Mouse (Mus musculus) kidney, postnatal 36 days (tissue): ENCODE results near the gene Plcd1.

Experiments
- DNase-seq, 2 experiments: peaks; one replicate each; pipeline ENCODE4 v3.0.0; 2021 to 2022; ENCODE audit warnings: mixed read lengths in 2 of 2

Gene Plcd1

GRCm38 (mm10) chr9:119090462-119090861 lies 2.8 kb downstream of the Plcd1 start:
- no peak for DNase-seq

GRCm38 (mm10) chr9:119089437-119089836 lies 3.9 kb downstream of the Plcd1 start:
- DNase-seq = no peak

GRCm38 (mm10) chr9:119088148-119088801 lies 5.0 kb downstream of the Plcd1 start:
- peak; percentile 94 to 95 for DNase-seq

GRCm38 (mm10) chr9:119087309-119087708 lies 6.0 kb downstream of the Plcd1 start:
- DNase-seq = no peak

- no peak for DNase-seq
Observed at GRCm38 (mm10) chr9:119086451-119086850, 6.9 kb downstream of the Plcd1 start.

- no peak for DNase-seq
Observed at GRCm38 (mm10) chr9:119083966-119084365, 9.3 kb downstream of the Plcd1 start.

- DNase-seq = no peak
Observed at GRCm38 (mm10) chr9:119082656-119083430, 10.5 kb downstream of the Plcd1 start.

GRCm38 (mm10) chr9:119082039-119082438 lies 11.3 kb downstream of the Plcd1 start:
- no peak for DNase-seq

GRCm38 (mm10) chr9:119080040-119080675 lies 13.1 kb downstream of the Plcd1 start:
- DNase-seq = no peak

GRCm38 (mm10) chr9:119075685-119076084 lies 17.6 kb downstream of the Plcd1 start:
- DNase-seq = no peak

GRCm38 (mm10) chr9:119073184-119073895 lies 20.0 kb downstream of the Plcd1 start:
- DNase-seq = peak; percentile 46 to 60

GRCm38 (mm10) chr9:119071786-119072185 lies 21.5 kb downstream of the Plcd1 start:
- peak in 1 of 2 experiments; percentile 64 for DNase-seq

- no peak for DNase-seq
Observed at GRCm38 (mm10) chr9:119070173-119070825, 23.0 kb downstream of the Plcd1 start.

- no peak for DNase-seq
Observed at GRCm38 (mm10) chr9:119068266-119068665, 25.0 kb downstream of the Plcd1 start.

- peak; percentile 83 to 91 for DNase-seq
Observed at GRCm38 (mm10) chr9:119067601-119068000, 25.7 kb downstream of the Plcd1 start.

GRCm38 (mm10) chr9:119064296-119064695 lies 29.0 kb downstream of the Plcd1 start:
- DNase-seq = no peak

- DNase-seq = peak; percentile 87 to 91
Observed at GRCm38 (mm10) chr9:119063036-119063644, 30.2 kb downstream of the Plcd1 start.

- DNase-seq = peak; percentile 57 to 60
Observed at GRCm38 (mm10) chr9:119060701-119061100, 32.6 kb downstream of the Plcd1 start.

- DNase-seq = peak in 1 of 2 experiments; percentile 53
Observed at GRCm38 (mm10) chr9:119058245-119058644, 35.1 kb downstream of the Plcd1 start.

- no peak for DNase-seq
Observed at GRCm38 (mm10) chr9:119055336-119055735, 38.0 kb downstream of the Plcd1 start.

- DNase-seq = no peak
Observed at GRCm38 (mm10) chr9:119053964-119054576, 39.2 kb downstream of the Plcd1 start.
